Mouse (Mus musculus): Measurements from ENCODE around the gene Ubl3.

- TF ChIP-seq CTCF (IDR thresholded peaks at IDR 0.05; ENCODE audit: extremely low read depth, insufficient read depth, low read length) = no peak
- no peak for TF ChIP-seq POLR2A (IDR thresholded peaks at IDR 0.05; ENCODE audit: extremely low read depth, insufficient read depth, low read length)
Observed at GRCm38 (mm10) chr5:148534644-148535043, 17.9 kb downstream of the Ubl3 start.

Measured in cortical plate, adult 2 months (tissue).